Mouse (Mus musculus) embryonic facial prominence, embryonic 13.5 days (tissue): ENCODE results near the gene Nme4. TPM values are rescaled to one million over a fixed set of nuclear protein-coding genes. Genes with fewer than 3 reads are reported as not detected.

Experiments used
- ATAC-seq: fragments of 200-750 bp; cut with Nextera tagmentation; 2 replicates; pipeline ENCODE4 v1.8.0; 2017; ENCODE audit warnings: low read depth; ENCODE audit not compliant: insufficient number of reproducible peaks, insufficient read depth, low FRiP score, low TSS enrichment
- H3K27ac ChIP-seq: fragments of 300-500 bp; sonication (generic); 2 replicates; pipeline ENCODE4 v1.5.1; 2015; ENCODE audit warnings: moderate library complexity, mild to moderate bottlenecking, inconsistent platforms
- H3K27me3 ChIP-seq: fragments of 300-500 bp; sonication (generic); 2 replicates; pipeline ENCODE4 v1.6.1; 2015; ENCODE audit warnings: mild to moderate bottlenecking, inconsistent platforms
- H3K36me3 ChIP-seq: fragments of 300-500 bp; sonication (generic); 2 replicates; pipeline ENCODE4 v1.6.1; 2015; ENCODE audit warnings: mild to moderate bottlenecking, inconsistent platforms
- H3K4me1 ChIP-seq: fragments of 300-500 bp; sonication (generic); 2 replicates; pipeline ENCODE4 v1.6.1; 2015; ENCODE audit warnings: inconsistent platforms
- H3K4me2 ChIP-seq: fragments of 300-500 bp; sonication (generic); 2 replicates; pipeline ENCODE4 v1.6.1; 2015; ENCODE audit warnings: moderate library complexity, mild to moderate bottlenecking, inconsistent platforms
- H3K4me3 ChIP-seq: fragments of 300-500 bp; sonication (generic); 2 replicates; pipeline ENCODE4 v1.5.1; 2015; ENCODE audit warnings: mild to moderate bottlenecking, inconsistent platforms
- H3K9ac ChIP-seq: fragments of 300-500 bp; sonication (generic); 2 replicates; pipeline ENCODE4 v1.6.1; 2015; ENCODE audit warnings: mild to moderate bottlenecking, inconsistent platforms
- H3K9me3 ChIP-seq: fragments of 300-500 bp; sonication (generic); 2 replicates; pipeline ENCODE4 v1.6.1; 2016; ENCODE audit warnings: inconsistent platforms
- WGBS: fragments of 180-500 bp; shearing (Covaris S2); methylation state at CpG from one replicate; pipeline ENCODE4 v1.1.7; 2015; ENCODE audit warnings: mixed read lengths; 5-methylcytosine and 5-hydroxymethylcytosine counted together
- polyA plus RNA-seq: library from polyadenylated mRNA; unstranded; fragments of >200 nt; fragmentation: Nextera tagmentation; extraction: Ambion mirVana; gene quantifications from 2 replicates; pipeline ENCODE4 v1.2.1, GENCODE M21; 2015

The Nme4 gene
- 138 and 142 TPM in 2 replicates for polyA plus RNA-seq

DNA sequence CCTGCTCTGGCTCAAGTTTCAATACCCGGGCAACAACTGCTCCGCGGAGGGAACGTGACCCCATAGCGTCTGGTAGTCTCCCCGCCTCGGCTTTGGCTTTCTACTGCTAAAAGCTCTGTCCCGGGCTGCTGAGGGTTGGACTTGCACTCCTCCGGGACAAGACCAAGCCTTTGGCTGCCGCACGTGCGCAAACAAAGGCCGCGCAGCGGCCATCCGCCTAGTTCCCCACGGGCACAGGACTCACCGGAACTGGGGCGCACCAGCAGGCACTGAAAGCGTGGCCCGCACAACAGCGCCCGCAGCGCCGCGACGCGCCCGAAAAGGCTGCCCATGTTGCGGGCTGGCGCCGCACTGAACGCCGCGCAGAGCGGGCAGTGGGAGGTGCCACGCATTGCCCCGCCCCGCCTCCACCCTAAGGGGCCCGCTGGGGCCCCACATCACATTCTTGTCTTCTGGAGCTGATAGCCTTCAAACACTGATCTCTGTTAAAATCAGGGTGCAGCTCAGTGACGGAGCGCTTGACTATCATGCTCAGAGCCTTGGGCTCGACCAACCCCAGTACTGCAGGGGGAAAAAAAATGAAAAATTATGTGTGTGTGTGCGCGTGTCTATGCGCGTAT is at the start of gene Nme4:
Gene Nme4, minus strand, starts transcription at position 482 of the 620 bp plus-strand sequence.
- peaks cover 9% of the 10 kb centered on the region for H3K4me1 ChIP-seq
- peaks cover 14% of the 10 kb centered on the region for H3K36me3 ChIP-seq
- peak within 1 kb of the TSS; percentile 88 for H3K9ac ChIP-seq
- peak within 1 kb of the TSS; percentile 74 for H3K4me3 ChIP-seq
- peak within 1 kb of the TSS; percentile 76 for H3K27ac ChIP-seq
- ATAC-seq: peak; percentile 60
- H3K27me3 ChIP-seq: no peaks in the 10 kb centered on the region
- peak within 1 kb of the TSS; percentile 72 for H3K4me2 ChIP-seq
- no peaks in the 10 kb centered on the region for H3K9me3 ChIP-seq
- 2% methylated on average over 47 of the region's 47 CpGs for WGBS

DNA sequence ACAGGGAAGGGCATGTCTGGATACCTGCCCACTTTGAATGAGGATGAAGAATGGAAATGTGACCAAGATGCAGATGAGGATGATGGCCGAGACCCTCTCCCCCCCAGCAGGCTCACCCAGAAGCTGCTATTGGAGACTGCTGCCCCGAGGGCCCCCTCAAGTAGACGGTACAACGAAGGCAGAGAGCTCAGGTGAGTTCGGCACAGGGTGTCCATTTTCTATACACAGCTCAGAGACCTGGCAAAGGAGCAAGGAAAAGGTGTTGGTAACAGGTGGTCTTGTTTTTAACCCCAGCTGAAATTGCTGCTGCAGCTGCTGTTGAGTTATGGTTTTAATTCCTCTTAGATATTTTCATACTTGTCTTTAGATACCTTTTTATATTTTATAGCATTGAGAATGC is 48.0 kb upstream of the Nme4 start:
- no peak overlapping the region for H3K9ac ChIP-seq
- H3K4me2 ChIP-seq: no peak overlapping the region
- H3K4me3 ChIP-seq: no peak overlapping the region
- peaks cover 59% of the 10 kb centered on the region for H3K36me3 ChIP-seq
- no peaks in the 10 kb centered on the region for H3K9me3 ChIP-seq
- no peak for ATAC-seq
- H3K27me3 ChIP-seq: no peaks in the 10 kb centered on the region
- 94% methylated on average over 5 of the region's 5 CpGs for WGBS
- peaks cover 24% of the 10 kb centered on the region for H3K4me1 ChIP-seq
- H3K27ac ChIP-seq: no peak overlapping the region

DNA sequence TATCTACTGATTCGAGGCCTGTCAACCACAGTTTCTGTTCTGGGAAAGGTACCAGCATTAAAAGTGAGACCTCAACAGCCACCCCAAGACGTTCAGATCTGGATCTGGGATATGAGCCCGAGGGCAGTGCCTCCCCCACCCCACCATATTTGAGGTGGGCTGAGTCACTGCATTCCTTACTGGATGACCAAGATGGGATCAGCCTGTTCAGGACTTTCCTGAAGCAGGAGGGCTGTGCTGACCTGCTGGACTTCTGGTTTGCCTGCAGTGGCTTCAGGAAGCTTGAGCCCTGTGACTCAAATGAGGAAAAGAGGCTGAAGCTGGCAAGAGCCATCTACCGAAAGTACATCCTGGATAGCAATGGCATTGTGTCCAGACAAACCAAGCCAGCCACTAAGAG is 47.4 kb upstream of the Nme4 start:
- H3K9me3 ChIP-seq: no peaks in the 10 kb centered on the region
- no peak overlapping the region for H3K4me2 ChIP-seq
- H3K4me1 ChIP-seq: peaks cover 27% of the 10 kb centered on the region
- no peak overlapping the region for H3K27ac ChIP-seq
- peaks cover 54% of the 10 kb centered on the region for H3K36me3 ChIP-seq
- 87% methylated on average over 4 of the region's 4 CpGs for WGBS
- no peak overlapping the region for H3K4me3 ChIP-seq
- H3K9ac ChIP-seq: no peak overlapping the region
- no peaks in the 10 kb centered on the region for H3K27me3 ChIP-seq
- ATAC-seq: no peak

DNA sequence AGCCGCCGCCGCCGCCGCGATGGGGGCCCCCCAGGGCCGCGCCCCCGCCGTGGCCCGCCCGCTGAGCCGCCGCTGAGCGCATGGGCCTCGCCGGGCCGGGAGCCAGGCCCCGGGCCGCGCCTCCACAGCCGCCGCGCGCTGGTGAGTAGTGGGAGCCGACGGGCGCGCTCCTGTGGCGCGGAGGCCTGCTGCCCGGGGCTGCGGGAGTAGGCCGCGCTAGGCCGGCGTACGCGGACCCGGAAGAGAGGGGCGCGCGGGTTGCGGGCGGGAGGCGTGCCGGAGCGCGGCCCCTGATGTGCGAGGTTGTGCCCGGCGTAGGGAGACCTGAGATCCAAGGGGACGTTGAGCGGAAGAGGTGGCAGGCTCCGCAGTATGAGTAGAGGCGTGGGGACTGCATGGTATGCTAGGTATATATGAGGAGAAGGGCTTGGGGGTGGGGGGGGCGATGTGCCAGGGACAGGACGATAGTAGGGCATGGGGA is 43.5 kb upstream of the Nme4 start:
- H3K9me3 ChIP-seq: no peaks in the 10 kb centered on the region
- H3K27me3 ChIP-seq: no peaks in the 10 kb centered on the region
- H3K4me3 ChIP-seq: peak overlapping the region; percentile 97
- H3K9ac ChIP-seq: peak overlapping the region; percentile 98
- peak; percentile 63 for ATAC-seq
- H3K4me1 ChIP-seq: peaks cover 28% of the 10 kb centered on the region
- peak overlapping the region; percentile 85 for H3K4me2 ChIP-seq
- peaks cover 16% of the 10 kb centered on the region for H3K36me3 ChIP-seq
- peak overlapping the region; percentile 95 for H3K27ac ChIP-seq
- under 1% methylated on average over 55 of the region's 58 CpGs for WGBS

- H3K9ac ChIP-seq: peak within 1 kb of the TSS; percentile 98
- H3K36me3 ChIP-seq: peaks cover 10% of the 10 kb centered on the region
- H3K9me3 ChIP-seq: no peaks in the 10 kb centered on the region
- peak within 1 kb of the TSS; percentile 85 for H3K4me2 ChIP-seq
- under 1% methylated on average over 41 of the region's 42 CpGs for WGBS
- ATAC-seq: peak; percentile 97
- no peaks in the 10 kb centered on the region for H3K27me3 ChIP-seq
- peak within 1 kb of the TSS; percentile 97 for H3K4me3 ChIP-seq
- H3K27ac ChIP-seq: peak within 1 kb of the TSS; percentile 95
- peaks cover 24% of the 10 kb centered on the region for H3K4me1 ChIP-seq
Measured at GRCm38 (mm10) chr17:26138239-26138836, 42.9 kb upstream of the Nme4 start, which contains the start of gene Axin1. Axin1 (plus strand) TSS chr17:26138688.

DNA sequence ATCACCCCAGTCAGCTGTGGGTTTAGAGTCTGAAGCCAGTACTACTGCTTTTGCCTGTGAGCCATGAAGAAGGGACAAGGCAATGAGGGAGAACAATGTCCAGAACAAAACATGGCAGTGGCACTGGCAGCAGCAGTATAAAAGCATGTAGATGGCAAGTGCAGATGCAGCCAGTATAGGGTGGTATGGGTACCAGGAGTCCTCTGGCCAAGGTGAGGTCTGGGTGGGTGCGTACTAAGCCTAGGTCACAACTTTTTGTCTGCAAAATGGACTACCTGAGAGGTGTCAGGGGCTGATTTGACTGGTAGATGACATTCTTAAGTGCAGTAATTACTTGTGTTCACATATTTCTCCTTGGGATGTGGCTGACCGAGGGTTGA is 42.3 kb upstream of the Nme4 start:
- Histone ChIP-seq H3K9me3 (no peaks in the 10 kb centered on the region), H3K27ac (peak overlapping the region; percentile 95)
- ATAC-seq: no peak

GRCm38 (mm10) chr17:26137106-26137750 is 41.8 kb upstream of the Nme4 start:
- H3K4me1 ChIP-seq: peaks cover 23% of the 10 kb centered on the region
- peak overlapping the region; percentile 98 for H3K9ac ChIP-seq
- H3K4me3 ChIP-seq: no peak overlapping the region
- peak overlapping the region; percentile 95; the same call in 1 of the 2 replicates for H3K27ac ChIP-seq
- 87% methylated on average over 11 of the region's 11 CpGs for WGBS
- no peaks in the 10 kb centered on the region for H3K27me3 ChIP-seq
- no peak overlapping the region for H3K4me2 ChIP-seq
- H3K9me3 ChIP-seq: no peaks in the 10 kb centered on the region
- peaks cover 10% of the 10 kb centered on the region for H3K36me3 ChIP-seq
- no peak for ATAC-seq

More for the DNA sequence above, 42.3 kb upstream of the Nme4 start:
- peak overlapping the region; percentile 98 for H3K9ac ChIP-seq
- 80% methylated on average over 2 of the region's 2 CpGs for WGBS
- peak overlapping the region; percentile 97 for H3K4me3 ChIP-seq
- peaks cover 9% of the 10 kb centered on the region for H3K36me3 ChIP-seq
- no peaks in the 10 kb centered on the region for H3K27me3 ChIP-seq
- H3K4me1 ChIP-seq: peaks cover 23% of the 10 kb centered on the region
- H3K4me2 ChIP-seq: peak overlapping the region; percentile 85

GRCm38 (mm10) chr17:26131856-26132853 is 36.8 kb upstream of the Nme4 start:
- Histone ChIP-seq H3K27ac (no peak overlapping the region), H3K4me1 (no peaks in the 10 kb centered on the region), H3K9ac (no peak overlapping the region), H3K4me2 (no peak overlapping the region), H3K9me3 (no peaks in the 10 kb centered on the region), H3K36me3 (peaks cover 61% of the 10 kb centered on the region), H3K4me3 (no peak overlapping the region), H3K27me3 (no peaks in the 10 kb centered on the region)
- ATAC-seq: no peak
- WGBS: 88% methylated on average over 18 of the region's 18 CpGs

DNA sequence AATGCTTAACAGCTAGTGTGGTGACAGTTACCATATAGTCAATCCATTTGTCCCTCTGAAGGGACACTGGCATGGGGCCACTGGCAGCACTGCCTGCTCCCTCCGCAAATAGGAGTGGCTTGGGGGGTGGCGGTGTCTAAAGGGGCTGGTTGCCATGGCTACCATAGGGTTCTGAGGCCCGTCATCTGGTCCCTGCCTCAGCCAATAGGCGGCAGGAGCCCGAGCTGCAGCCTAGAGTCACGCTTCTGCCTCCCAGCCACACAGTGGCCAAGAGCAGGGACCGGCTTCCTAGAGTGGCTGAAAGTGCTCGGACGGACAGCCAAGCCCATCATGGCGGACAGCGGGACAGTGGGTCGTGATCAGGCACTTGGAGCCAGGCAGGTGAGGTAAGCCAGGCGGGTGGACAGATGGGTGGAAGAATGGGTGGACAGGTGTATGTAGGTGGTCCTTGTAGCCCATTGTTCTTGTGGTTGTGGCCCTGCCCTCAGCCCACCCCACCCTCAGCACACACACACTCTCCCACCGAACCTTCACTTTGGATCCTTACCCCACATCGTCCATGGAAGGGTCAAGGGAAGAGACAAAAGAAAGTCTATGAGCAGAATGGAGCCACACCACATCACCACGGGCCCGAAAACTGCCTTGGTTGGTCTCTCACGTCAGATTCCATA is 35.8 kb upstream of the Nme4 start:
- Histone ChIP-seq H3K4me1 (no peaks in the 10 kb centered on the region), H3K4me3 (no peak overlapping the region), H3K9me3 (no peaks in the 10 kb centered on the region), H3K27me3 (no peaks in the 10 kb centered on the region), H3K9ac (no peak overlapping the region), H3K27ac (no peak overlapping the region), H3K4me2 (no peak overlapping the region), H3K36me3 (peaks cover 70% of the 10 kb centered on the region)
- WGBS: 87% methylated on average over 18 of the region's 18 CpGs
- no peak for ATAC-seq

- Histone ChIP-seq H3K4me1 (peaks cover 22% of the 10 kb centered on the region), H3K36me3 (peaks cover 52% of the 10 kb centered on the region), H3K9ac (no peak overlapping the region), H3K4me3 (no peak overlapping the region; the same call in 1 of the 2 replicates), H3K4me2 (no peak overlapping the region), H3K27me3 (no peaks in the 10 kb centered on the region), H3K27ac (no peak overlapping the region), H3K9me3 (no peaks in the 10 kb centered on the region)
- ATAC-seq: no peak
- WGBS: 94% methylated on average over 10 of the region's 10 CpGs
Measured at GRCm38 (mm10) chr17:26125226-26125625, 29.8 kb upstream of the Nme4 start.
